Mouse (Mus musculus) forebrain, embryonic 10.5 days (tissue): ENCODE results near the gene Fbxo31. TPM values are rescaled to one million over a fixed set of nuclear protein-coding genes. Genes with fewer than 3 reads are reported as not detected.

Experiments
- DNase-seq: peaks from one replicate; pipeline ENCODE4 v3.0.0-alpha.2; 2017; ENCODE audit warnings: low spot score; ENCODE audit errors: extremely low spot score
- H3K27ac ChIP-seq: fragments of 300-500 bp; sonication (generic); 2 replicates; pipeline ENCODE4 v1.5.1; 2016; ENCODE audit warnings: mild to moderate bottlenecking
- H3K27me3 ChIP-seq: fragments of 300-500 bp; sonication (generic); 2 replicates; pipeline ENCODE4 v1.6.1; 2016; ENCODE audit warnings: mild to moderate bottlenecking; ENCODE audit not compliant: poor library complexity, severe bottlenecking
- H3K36me3 ChIP-seq: fragments of 300-500 bp; sonication (generic); replicated peaks from 2 replicates; pipeline ENCODE4 v1.6.1; 2016; ENCODE audit warnings: mild to moderate bottlenecking, moderate library complexity
- H3K4me1 ChIP-seq: fragments of 300-500 bp; sonication (generic); 2 replicates; pipeline ENCODE4 v1.6.1; 2016
- H3K4me3 ChIP-seq: fragments of 300-500 bp; sonication (generic); 2 replicates; pipeline ENCODE4 v1.5.1; 2016; ENCODE audit warnings: mild to moderate bottlenecking, moderate library complexity
- H3K9me3 ChIP-seq: fragments of 300-500 bp; sonication (generic); 2 replicates; pipeline ENCODE4 v1.6.1; 2016; ENCODE audit warnings: mild to moderate bottlenecking, moderate library complexity
- WGBS: fragments of 180-500 bp; shearing (Covaris S2); methylation state at CpG from one replicate; pipeline ENCODE4 v1.1.7; 2016; 5-methylcytosine and 5-hydroxymethylcytosine counted together
- polyA plus RNA-seq: library from polyadenylated mRNA; unstranded; fragments of >200 nt; fragmentation: Nextera tagmentation; extraction: Ambion mirVana; gene quantifications from 2 replicates; pipeline ENCODE4 v1.2.1, GENCODE M21; 2016

The Fbxo31 gene
- polyA plus RNA-seq, result 13.1 and 14.8 TPM in 2 replicates

- peak within 1 kb of the TSS; percentile 89 for H3K27ac ChIP-seq
- DNase-seq, result peak; percentile 98
- no peaks in the 10 kb centered on the region for H3K27me3 ChIP-seq
- WGBS, result 1% methylated on average over 63 of the region's 63 CpGs
- peak within 1 kb of the TSS; percentile 93 for H3K4me3 ChIP-seq
- peaks cover 48% of the 10 kb centered on the region for H3K4me1 ChIP-seq
- no peaks in the 10 kb centered on the region for H3K9me3 ChIP-seq
- no peaks in the 10 kb centered on the region for H3K36me3 ChIP-seq
Observed at GRCm38 (mm10) chr8:121578676-121579451, at the start of gene Fbxo31. Gene Fbxo31, minus strand, starts transcription at chr8:121578806.

GRCm38 (mm10) chr8:121623043-121623442 is 44.4 kb upstream of the Fbxo31 start:
- no peak overlapping the region for H3K27ac ChIP-seq

GRCm38 (mm10) chr8:121621879-121622278 is 43.3 kb upstream of the Fbxo31 start:
- no peak overlapping the region for H3K4me3 ChIP-seq
- H3K36me3 ChIP-seq, result peaks cover 58% of the 10 kb centered on the region
- 86% methylated on average over 1 of the region's 1 CpGs for WGBS
- no peaks in the 10 kb centered on the region for H3K9me3 ChIP-seq
- H3K27me3 ChIP-seq, result no peaks in the 10 kb centered on the region
- H3K4me1 ChIP-seq, result peaks cover 17% of the 10 kb centered on the region; the same call in 1 of the 2 replicates
- DNase-seq, result no peak
- no peak overlapping the region for H3K27ac ChIP-seq

More at GRCm38 (mm10) chr8:121623043-121623442, 44.4 kb upstream of the Fbxo31 start:
- no peaks in the 10 kb centered on the region for H3K9me3 ChIP-seq
- DNase-seq, result no peak
- peaks cover 58% of the 10 kb centered on the region for H3K36me3 ChIP-seq
- H3K4me3 ChIP-seq, result no peak overlapping the region
- WGBS, result 89% methylated on average over 8 of the region's 8 CpGs
- H3K4me1 ChIP-seq, result peaks cover 17% of the 10 kb centered on the region; the same call in 1 of the 2 replicates
- H3K27me3 ChIP-seq, result no peaks in the 10 kb centered on the region

- H3K27me3 ChIP-seq, result no peaks in the 10 kb centered on the region
- no peak overlapping the region for H3K4me3 ChIP-seq
- DNase-seq, result no peak
- 89% methylated on average over 12 of the region's 12 CpGs for WGBS
- no peaks in the 10 kb centered on the region for H3K9me3 ChIP-seq
- peaks cover 11% of the 10 kb centered on the region; the same call in 1 of the 2 replicates for H3K4me1 ChIP-seq
- no peak overlapping the region for H3K27ac ChIP-seq
- peaks cover 58% of the 10 kb centered on the region for H3K36me3 ChIP-seq
Observed at GRCm38 (mm10) chr8:121620801-121621516, 42.4 kb upstream of the Fbxo31 start.

GRCm38 (mm10) chr8:121619401-121619995 is 40.9 kb upstream of the Fbxo31 start:
- Histone ChIP-seq H3K9me3 (no peaks in the 10 kb centered on the region), H3K4me1 (peaks cover 6% of the 10 kb centered on the region; the same call in 1 of the 2 replicates), H3K4me3 (no peak overlapping the region), H3K27ac (no peak overlapping the region), H3K27me3 (no peaks in the 10 kb centered on the region), H3K36me3 (peaks cover 62% of the 10 kb centered on the region)
- DNase-seq, result no peak
- 78% methylated on average over 7 of the region's 7 CpGs for WGBS

- Histone ChIP-seq H3K27ac (peak overlapping the region; percentile 25; the same call in 1 of the 2 replicates), H3K4me3 (no peak overlapping the region), H3K36me3 (peaks cover 84% of the 10 kb centered on the region), H3K9me3 (no peaks in the 10 kb centered on the region), H3K4me1 (0 out of 2 replicates have a peak, but pooled peaks cover 3% of the 10 kb centered on the region), H3K27me3 (no peaks in the 10 kb centered on the region)
- DNase-seq, result no peak
Observed at GRCm38 (mm10) chr8:121613419-121613818, 34.8 kb upstream of the Fbxo31 start.

- H3K9me3 ChIP-seq, result no peaks in the 10 kb centered on the region
- no peak for DNase-seq
- H3K4me1 ChIP-seq, result 0 out of 2 replicates have a peak, but pooled peaks cover 3% of the 10 kb centered on the region
- 94% methylated on average over 11 of the region's 11 CpGs for WGBS
- H3K36me3 ChIP-seq, result peaks cover 84% of the 10 kb centered on the region
- H3K27me3 ChIP-seq, result no peaks in the 10 kb centered on the region
- H3K4me3 ChIP-seq, result no peak overlapping the region
- no peak overlapping the region for H3K27ac ChIP-seq
Observed at GRCm38 (mm10) chr8:121609916-121610315, 31.3 kb upstream of the Fbxo31 start.

GRCm38 (mm10) chr8:121609251-121609650 is 30.6 kb upstream of the Fbxo31 start:
- DNase-seq, result no peak
- WGBS, result 93% methylated on average over 15 of the region's 15 CpGs
- Histone ChIP-seq H3K9me3 (no peaks in the 10 kb centered on the region), H3K27me3 (no peaks in the 10 kb centered on the region), H3K4me3 (no peak overlapping the region), H3K36me3 (peaks cover 87% of the 10 kb centered on the region), H3K27ac (no peak overlapping the region), H3K4me1 (0 out of 2 replicates have a peak, but pooled peaks cover 3% of the 10 kb centered on the region)

- Histone ChIP-seq H3K9me3 (no peaks in the 10 kb centered on the region), H3K27me3 (no peaks in the 10 kb centered on the region), H3K36me3 (peaks cover 98% of the 10 kb centered on the region), H3K27ac (no peak overlapping the region), H3K4me1 (no peaks in the 10 kb centered on the region), H3K4me3 (no peak overlapping the region)
- DNase-seq, result no peak
- WGBS, result 92% methylated on average over 5 of the region's 5 CpGs
Observed at GRCm38 (mm10) chr8:121607661-121608060, 29.1 kb upstream of the Fbxo31 start.

GRCm38 (mm10) chr8:121603801-121604200 is 25.2 kb upstream of the Fbxo31 start:
- no peaks in the 10 kb centered on the region for H3K27me3 ChIP-seq
- WGBS, result 95% methylated on average over 12 of the region's 12 CpGs
- H3K4me3 ChIP-seq, result no peak overlapping the region
- H3K27ac ChIP-seq, result no peak overlapping the region
- peaks cover 98% of the 10 kb centered on the region for H3K36me3 ChIP-seq
- DNase-seq, result no peak
- H3K9me3 ChIP-seq, result no peaks in the 10 kb centered on the region
- no peaks in the 10 kb centered on the region for H3K4me1 ChIP-seq

GRCm38 (mm10) chr8:121602860-121603259 is 24.3 kb upstream of the Fbxo31 start:
- Histone ChIP-seq H3K9me3 (no peaks in the 10 kb centered on the region), H3K27me3 (no peaks in the 10 kb centered on the region), H3K36me3 (peaks cover 95% of the 10 kb centered on the region), H3K27ac (no peak overlapping the region), H3K4me1 (no peaks in the 10 kb centered on the region), H3K4me3 (no peak overlapping the region)
- 28% methylated on average over 3 of the region's 3 CpGs for WGBS
- peak; percentile 39 for DNase-seq

GRCm38 (mm10) chr8:121602411-121602810 is 23.8 kb upstream of the Fbxo31 start:
- no peaks in the 10 kb centered on the region for H3K9me3 ChIP-seq
- H3K27me3 ChIP-seq, result no peaks in the 10 kb centered on the region
- H3K36me3 ChIP-seq, result peaks cover 95% of the 10 kb centered on the region
- no peak for DNase-seq
- 94% methylated on average over 12 of the region's 12 CpGs for WGBS
- H3K27ac ChIP-seq, result no peak overlapping the region
- no peak overlapping the region for H3K4me3 ChIP-seq
- no peaks in the 10 kb centered on the region for H3K4me1 ChIP-seq
